Mouse (Mus musculus) spleen, postnatal 36 days (tissue): Measurements from ENCODE around the gene Wdr70.
A peak's percentile ranks its signal among the peaks of the same experiment; 100 is the strongest.

ENCODE experiments used
- DNase-seq, 2 experiments: peaks; one replicate each; pipeline ENCODE4 v3.0.0; 2022; ENCODE audit warnings: low spot score in 2 of 2, mixed read lengths in 1 of 2

The Wdr70 gene

DNA sequence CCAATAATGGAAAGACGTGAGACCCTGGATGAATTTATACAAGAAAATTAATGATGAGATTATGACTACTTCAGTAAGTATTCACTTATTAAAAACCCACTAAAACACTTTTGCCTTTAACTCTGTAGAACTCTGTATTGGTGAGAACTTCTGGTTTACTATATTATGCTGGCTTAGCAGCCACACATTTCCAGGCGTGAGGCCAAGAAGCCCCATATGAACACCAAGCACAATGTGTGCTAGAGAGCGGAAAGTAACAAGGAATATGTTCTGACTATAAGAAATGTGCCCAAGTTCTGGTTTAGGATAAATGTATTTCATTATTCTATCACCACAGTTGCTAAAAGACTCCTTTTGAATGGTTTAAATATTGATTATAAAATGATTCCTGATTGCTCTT is 68.4 kb downstream of the Wdr70 start:
- no peak for DNase-seq

DNA sequence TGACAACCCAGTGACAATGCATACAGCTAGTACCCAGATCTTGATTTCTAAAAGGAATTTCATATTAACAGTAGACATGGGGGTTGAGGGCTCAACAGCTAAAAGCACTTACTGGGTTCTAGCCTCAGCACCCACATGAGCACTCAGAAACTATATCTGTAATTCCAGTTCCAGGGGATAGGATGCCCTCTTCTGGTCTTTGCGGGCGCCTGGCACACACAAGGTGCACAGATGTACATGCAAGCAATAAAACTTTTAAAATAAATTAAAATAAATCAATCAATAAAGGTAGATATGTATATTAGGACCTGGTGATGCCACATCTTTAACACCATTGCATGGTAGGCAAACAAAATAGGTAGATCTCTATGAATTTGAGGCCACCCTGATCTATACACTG is 71.5 kb downstream of the Wdr70 start:
- no peak for DNase-seq

- no peak for DNase-seq
Measured at GRCm38 (mm10) chr15:8011418-8011817, 87.6 kb downstream of the Wdr70 start.

GRCm38 (mm10) chr15:8007413-8007812 is 91.6 kb downstream of the Wdr70 start:
- no peak for DNase-seq

- DNase-seq = no peak
Measured at GRCm38 (mm10) chr15:8006056-8006455, 93.0 kb downstream of the Wdr70 start.

DNA sequence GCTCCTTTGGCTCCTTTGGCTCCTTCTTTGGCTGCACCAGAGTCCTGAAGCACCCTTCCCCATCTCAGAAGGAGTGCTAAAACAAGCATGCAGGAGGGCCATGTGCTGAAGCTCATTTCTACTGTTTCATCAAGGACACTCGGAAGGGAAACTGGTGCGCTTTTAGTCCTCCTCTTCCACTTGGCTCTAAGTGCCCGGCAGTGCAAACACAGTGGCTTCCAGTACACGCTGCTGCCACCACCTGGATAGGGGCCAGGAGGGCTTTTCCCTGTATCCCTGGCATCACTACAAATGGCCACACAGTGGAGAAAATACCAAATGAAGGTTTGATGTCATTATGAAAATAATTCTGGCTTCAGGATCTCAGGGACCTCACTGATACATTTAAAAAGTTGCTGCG is 93.5 kb downstream of the Wdr70 start:
- no peak for DNase-seq

- no peak for DNase-seq
Measured at GRCm38 (mm10) chr15:8003789-8004188, 95.2 kb downstream of the Wdr70 start.

- DNase-seq = peak; percentile 15 to 39
Measured at GRCm38 (mm10) chr15:7998843-7999546, 100.0 kb downstream of the Wdr70 start.

GRCm38 (mm10) chr15:7998095-7998494 is 100.9 kb downstream of the Wdr70 start:
- no peak for DNase-seq

DNA sequence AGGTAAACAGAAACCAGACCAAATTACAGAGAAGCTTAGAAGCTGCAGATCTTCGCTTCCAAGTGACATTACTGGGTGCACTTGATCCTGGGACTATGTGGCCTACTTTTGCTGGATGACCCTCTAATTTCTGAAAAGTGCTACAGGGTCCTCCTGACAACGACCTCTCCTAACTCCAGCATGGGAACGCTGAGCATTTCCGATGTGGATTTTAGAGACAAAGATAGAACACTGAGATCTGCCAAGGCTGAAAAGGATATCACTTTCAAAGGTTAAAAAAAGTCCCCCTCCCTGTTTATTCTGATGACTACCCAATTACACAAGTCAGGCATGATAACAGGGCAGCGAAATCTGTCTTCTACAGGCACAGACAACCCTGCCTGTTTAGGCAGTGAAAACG is 105.3 kb downstream of the Wdr70 start:
- no peak for DNase-seq

GRCm38 (mm10) chr15:7990101-7990500 is 108.9 kb downstream of the Wdr70 start:
- DNase-seq = no peak

- DNase-seq = peak in 1 of 2 experiments; percentile 3
Measured at GRCm38 (mm10) chr15:7987374-7987773, 111.6 kb downstream of the Wdr70 start.

- DNase-seq = no peak
Measured at GRCm38 (mm10) chr15:7986274-7986673, 112.7 kb downstream of the Wdr70 start.

GRCm38 (mm10) chr15:7978640-7979039 is 120.4 kb downstream of the Wdr70 start:
- no peak for DNase-seq

GRCm38 (mm10) chr15:7976775-7977174 is 122.2 kb downstream of the Wdr70 start:
- DNase-seq = no peak

DNA sequence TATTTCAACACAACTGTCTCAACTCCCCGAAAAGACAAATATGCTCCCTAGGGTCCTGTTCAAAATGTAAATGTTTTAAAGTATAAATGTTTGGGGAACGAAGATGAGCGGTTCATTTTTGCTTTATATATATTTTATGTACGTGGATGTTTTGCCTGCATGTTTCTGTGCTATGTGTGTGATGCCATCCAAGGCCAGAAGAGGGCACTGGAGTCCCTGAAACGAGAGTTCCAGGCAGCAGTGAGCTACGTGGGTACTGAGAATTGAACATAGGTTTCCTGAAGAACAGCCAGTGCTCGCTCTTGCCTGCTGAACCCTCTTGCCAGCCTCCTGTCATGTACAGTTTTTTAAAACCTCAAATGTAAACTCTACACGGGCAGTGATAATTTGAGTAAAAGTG is 124.6 kb downstream of the Wdr70 start:
- DNase-seq = no peak

GRCm38 (mm10) chr15:7972528-7972927 is 126.5 kb downstream of the Wdr70 start:
- DNase-seq = no peak

DNA sequence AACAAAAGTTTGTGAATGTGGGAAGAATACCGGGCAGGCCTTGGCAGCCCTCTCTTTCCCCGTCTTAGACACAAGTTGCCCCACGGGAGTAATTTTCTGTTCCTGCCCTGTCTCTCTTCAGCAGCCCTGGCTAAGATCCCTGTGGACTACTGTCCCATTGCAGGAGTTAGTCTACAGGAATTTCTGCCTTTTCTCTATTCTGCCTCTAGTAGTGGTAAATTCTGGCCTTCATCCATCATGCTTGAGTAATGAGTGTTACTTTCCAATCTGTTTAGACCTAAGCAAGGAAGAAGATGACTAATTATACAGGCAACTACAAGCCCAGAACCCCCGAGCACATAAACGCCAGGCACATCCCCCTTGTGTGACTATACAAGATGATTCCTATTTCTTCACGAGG is 136.2 kb downstream of the Wdr70 start:
- no peak for DNase-seq

DNA sequence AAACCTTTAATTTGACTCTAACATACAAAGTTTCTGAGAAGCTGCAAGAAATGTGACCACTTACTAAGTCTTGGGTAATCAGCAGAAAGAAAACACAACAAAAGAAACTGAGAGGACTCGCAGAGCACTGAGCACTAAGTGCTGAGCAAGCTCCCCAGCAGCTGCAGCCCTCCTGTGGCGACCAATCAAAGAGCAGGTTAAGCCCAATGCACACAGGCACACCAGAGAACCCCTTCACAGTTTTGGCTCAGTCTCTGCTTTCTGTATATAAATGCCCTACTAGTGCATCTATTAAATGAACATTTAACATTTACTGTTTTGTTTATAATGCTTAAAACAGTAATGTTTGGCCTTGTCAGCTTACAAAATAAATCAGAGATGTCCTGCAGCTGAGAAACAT is 137.5 kb downstream of the Wdr70 start:
- DNase-seq = no peak

DNA sequence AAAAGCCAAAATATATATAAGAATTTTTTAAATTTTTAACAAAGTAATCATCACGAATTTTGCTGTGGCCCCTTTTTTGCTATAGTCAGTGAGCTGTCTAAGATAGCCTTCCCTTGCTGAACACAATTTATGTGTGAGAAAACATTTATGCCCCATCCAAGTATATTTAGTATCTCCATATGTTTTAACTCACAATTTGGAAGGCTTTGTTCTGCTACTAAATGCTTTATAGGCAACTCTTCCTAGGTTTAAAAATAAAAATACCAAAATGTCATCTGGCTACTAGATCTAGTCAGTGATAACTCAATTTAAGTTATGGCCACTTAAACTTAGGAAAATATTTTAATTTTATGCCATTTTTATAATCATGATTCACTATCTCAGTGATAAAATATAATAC is 142.1 kb downstream of the Wdr70 start:
- no peak for DNase-seq

GRCm38 (mm10) chr15:7950561-7950960 is 148.4 kb downstream of the Wdr70 start:
- DNase-seq = no peak

DNA sequence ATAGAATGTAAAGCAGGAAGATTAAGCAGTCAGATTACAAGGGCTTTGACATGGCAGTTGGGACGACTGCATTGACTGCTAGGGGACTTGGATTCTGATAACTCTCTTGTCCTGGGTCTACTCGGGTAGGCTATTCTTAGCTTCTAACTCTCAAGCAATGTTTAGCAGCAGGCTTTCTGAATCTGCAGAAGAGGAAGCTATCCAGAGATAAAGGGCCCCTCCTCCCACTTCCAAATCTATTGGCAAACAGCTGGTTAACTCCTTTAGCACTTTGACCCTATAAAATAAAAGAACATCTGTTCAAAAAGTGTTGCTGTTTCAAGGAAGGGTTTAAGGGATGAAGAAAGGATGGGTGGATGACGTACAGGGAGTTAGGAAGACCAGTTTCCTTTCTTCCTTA is 157.3 kb downstream of the Wdr70 start:
- no peak for DNase-seq

DNA sequence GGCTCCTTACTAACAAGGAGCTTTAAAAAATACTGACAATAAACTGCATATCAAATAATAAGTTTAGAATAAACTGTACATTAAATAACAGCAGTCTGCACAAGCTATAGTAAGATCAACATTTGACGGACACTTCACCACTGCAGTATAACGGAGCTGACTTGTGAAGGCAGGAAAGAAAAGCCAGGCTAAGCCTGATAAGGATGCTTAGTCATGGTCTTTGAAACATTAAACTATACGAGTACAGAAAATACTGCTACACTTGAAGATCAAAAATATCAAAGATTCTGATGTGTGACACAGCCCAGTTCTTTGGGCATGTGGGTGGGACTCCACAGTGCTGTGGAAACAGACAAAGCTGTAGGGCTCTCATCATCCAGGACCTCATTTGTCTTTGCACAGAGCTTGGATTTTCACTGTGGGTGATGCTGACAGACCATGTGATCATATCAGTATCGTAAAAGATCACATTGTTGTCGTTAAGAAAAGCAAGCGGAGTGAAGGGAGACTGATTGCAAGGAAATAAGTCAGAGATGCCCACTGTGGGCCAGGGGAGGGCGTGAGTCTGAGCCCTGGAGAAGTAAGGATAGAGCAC is 163.3 kb downstream of the Wdr70 start:
- DNase-seq = no peak

- no peak for DNase-seq
Measured at GRCm38 (mm10) chr15:7934580-7934979, 164.4 kb downstream of the Wdr70 start.
